Mouse (Mus musculus): Measurements from ENCODE around the gene Robo3. TPM values are rescaled to one million over a fixed set of nuclear protein-coding genes. Genes with fewer than 3 reads are reported as not detected.

Gene Robo3
- total RNA-seq (2015): 0.07 and 0.32 TPM in 2 replicates
- total RNA-seq (2017): 0.10 TPM in 1 of 2 replicates, not detected in the other

DNA sequence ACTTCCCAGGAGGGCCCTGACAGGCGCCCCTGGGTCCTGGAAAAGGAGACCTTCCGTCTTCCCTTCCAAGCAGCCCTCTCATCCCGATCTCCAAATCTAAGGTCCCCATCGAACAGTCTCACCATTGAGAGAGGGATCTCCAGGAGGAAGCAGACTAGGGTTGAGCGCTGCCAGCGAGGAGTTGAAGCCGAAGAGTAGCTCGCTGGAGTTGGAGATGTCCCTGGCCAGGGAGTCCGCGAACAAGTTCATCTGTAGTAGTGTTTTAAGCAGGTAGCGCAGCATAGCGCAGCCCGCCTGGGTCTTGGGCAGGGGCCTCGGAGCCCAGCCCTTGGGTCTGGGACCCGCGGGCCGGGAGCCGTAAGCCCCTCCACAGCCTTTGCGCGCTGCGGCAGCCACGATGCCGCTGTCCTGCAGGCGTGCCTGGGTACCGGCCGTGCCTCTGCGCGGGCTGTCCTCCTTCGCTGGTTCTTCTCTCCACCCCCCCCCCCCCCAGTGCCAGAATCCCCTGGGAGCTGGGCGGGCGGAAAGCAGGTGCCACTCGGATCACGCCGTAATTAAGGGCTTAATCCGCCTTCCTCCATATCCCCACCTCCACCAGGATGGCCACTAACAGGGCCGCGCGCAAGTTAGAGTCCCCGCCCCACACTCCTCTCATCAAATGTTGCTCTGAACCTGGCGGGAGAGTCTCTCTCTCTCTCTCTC, at the start of gene Robo3:
TSS of gene Robo3 (minus strand) at position 527 of the 702 bp plus-strand sequence.
- no peak for ATAC-seq (replicated peaks; ENCODE audit: poor library complexity)

DNA sequence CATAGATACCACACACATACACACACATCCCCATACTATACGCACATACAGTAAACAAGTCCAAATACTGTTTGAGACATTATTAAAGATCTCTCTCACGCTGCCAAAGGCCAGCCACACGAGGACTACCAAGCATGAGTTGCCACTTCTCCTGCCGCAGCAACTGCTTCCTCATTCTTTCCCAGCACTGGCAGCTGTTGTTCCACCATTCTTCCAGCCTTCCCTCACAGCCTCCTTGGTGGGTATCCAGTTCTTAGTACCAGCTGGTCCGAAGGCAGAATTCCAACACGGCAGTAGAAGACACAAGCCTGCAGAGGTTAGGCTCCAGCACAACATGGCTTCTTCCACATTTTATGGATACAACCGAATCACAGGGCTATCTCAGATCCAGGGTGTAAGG, 41.9 kb upstream of the Robo3 start:
- peak; percentile 52 for ATAC-seq (replicated peaks; ENCODE audit: poor library complexity)

DNA sequence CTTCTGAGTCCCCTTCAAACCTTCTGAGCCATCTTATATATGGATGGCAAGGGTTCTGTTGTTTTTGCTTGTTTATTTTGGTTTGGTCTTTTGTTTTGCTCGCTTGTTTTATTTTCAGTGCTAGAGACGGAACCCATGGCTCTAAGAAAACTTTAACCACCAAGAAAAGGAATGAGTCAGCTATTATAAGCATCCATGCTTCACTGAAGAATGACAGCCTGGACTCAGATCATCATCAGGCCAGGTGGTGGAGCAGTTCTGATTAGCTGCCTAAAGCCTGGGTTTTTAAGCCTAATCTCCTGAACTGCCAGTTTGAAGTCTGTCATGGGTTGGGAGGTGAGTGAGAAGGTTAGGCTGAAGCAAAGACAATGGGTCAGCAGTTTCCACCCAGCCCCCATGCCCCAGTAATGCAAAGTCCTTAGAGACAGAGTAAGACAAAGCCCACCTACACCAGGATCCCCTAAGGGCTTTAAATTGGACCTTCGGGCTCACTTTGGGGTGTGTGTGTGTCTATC, 40.6 kb upstream of the Robo3 start:
- 0 out of 2 replicates have a peak, but pooled peaks have one; percentile 11 for ATAC-seq (replicated peaks; ENCODE audit: poor library complexity)

DNA sequence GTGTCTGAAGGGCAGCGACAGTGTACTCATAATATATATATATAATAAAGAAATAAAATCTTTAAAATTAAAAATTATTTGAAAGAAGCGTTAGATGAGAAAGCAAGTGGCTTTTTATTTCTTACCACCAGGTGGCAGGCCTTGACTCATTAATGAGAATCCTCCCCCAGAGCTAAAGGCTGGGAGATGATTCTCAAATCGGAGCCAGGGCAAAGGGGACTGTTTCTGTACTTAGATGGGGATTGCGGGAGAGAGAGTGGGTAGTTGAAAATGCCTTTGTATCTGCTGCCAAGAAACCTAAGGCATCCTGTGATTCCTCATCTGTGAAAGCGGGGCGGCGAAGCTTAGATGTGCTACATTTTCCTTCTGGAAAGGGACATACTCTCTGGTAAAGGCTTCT, 29.7 kb upstream of the Robo3 start:
- ATAC-seq (replicated peaks; ENCODE audit: poor library complexity): peak; percentile 79

DNA sequence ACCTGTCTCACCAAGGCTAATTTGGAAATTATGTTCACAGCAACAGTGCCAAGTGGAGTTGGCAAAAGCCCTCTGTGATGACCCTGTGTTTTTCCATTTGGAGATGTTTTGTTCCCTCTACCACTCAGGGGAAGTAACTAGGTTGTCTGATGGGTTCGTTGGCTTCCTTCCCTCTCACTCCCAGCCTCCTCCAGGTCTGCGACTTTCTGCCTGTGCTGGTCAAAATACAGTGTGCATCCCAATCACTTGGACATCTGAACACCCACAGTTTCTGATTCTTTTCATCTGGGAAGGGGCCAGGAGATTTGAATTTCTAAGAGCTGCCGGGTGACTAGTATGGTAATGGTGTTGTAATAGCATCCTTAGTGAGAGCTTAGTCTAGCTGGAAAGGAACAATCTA, 28.5 kb upstream of the Robo3 start:
- ATAC-seq (replicated peaks; ENCODE audit: poor library complexity): no peak

DNA sequence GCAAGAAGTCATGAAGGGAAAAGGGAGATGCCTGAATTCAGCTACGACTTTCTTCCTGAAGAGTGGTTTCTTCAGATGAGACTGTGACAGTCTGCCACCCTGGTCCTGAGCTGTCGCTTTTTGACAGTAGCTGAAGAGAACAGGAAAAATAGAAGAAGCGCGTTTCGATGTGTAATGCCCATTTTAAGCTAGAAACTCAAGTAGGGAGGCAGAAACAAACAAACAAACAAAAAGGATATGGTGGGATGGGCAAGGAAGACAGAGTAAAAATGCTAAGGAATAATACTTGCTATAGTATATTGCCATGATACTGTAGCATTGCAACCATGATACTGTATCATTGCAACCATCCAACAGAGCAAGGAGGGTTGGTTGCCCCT, 27.9 kb upstream of the Robo3 start:
- ATAC-seq (replicated peaks; ENCODE audit: poor library complexity): no peak

DNA sequence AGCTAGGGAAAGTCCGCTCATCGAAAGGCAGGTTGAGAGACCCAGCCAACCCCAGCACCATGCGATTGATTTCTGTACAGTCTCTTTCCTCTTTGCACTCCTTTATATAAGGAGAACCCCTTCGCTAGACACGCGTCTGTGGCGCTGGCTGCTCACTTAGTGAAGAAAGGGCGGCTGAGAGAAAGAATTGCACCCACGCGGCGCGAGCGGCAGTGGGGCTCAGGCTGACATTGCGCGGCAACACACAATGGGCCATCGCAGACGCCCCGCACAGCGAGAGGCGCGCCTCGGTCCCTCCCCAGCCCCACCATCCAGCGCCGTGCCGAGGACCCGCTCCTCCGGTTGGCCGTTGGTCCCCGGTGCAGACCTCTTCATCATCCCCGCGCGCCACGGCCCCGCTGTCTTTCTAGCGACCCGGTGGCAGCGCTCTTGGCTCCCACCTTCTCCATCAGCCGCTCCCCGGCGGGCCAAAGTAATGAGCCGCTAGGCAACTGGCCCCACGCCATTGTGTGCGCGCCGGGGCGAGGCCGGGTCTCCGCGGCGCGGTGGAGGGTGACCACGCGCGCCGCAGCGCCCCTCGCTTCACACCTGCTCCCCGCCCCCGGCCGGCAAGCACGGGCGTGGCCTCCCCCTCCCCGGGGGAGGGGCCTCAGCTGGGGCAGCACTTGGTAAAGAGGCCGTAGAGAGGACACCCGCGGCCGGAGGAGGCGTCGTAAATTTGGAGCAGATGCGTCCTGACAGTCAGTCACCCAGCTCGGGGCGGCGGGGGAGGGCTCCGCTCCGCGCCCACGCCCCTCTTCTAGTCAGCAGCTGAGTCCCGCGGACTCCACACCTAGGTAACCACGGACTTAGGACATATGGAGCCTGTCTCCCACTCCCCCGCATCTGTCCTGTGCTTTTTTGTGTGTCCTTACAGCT, 27.3 kb upstream of the Robo3 start:
- ATAC-seq (replicated peaks; ENCODE audit: poor library complexity): peak; percentile 33; the same call in 1 of the 2 replicates

DNA sequence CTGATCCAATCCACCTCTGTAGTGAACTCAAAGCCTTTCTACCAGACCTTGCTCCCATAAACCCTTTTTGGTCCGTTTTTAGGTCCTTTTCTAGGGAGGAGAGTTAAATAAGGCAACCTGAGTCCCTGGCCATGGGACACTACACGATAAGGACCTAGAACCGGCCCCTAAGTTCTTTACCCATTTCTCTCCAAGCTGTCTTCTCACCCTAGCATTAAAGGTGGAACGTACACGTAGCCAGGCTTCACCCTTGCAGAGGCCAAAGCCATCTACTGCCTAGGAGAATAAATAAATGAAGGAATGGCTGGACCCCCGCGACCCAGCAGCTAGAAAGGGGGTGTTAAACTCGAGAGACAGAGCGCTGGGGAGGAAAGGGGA, 26.6 kb upstream of the Robo3 start:
- ATAC-seq (replicated peaks; ENCODE audit: poor library complexity): no peak

DNA sequence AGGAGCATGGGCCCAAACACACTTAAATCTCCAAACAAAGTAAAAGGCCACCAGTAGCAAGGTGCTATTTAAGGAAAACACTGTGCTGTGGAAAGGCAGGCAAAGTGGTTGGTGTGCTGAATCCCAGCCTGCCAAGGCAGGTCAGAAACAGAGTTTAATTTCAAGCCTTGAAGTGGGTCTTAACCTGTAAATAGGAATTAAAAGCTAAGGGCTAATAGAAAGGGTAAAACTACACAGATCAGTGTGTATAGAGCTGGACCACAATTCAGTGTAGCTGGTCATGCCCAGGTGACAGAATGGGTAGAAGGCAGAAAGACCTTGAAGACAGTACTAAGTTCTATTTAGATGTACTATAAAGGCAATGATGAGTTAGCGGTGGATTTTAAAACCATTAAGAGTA, 24.1 kb upstream of the Robo3 start:
- ATAC-seq (replicated peaks; ENCODE audit: poor library complexity): no peak

DNA sequence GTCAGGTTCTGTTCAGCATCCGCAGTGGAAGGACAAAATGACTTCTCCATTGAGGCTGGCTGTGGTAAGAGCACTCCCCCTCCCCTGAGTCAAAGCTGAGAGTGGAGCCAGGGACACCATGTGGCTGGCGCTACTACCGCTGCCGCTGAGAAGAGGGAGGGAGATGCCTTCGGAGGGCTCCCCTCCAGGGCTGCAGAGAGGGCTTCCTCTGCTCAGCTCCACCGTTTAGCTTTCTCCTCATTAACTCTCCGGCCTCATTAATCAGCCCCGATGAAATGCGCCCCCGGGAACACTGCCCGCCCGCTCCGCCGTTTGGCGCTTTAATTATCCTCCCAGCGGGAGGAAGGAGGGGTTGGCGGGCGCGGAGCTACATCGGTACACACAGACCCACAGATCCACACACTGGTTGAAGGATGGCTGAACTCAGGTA, 23.4 kb upstream of the Robo3 start:
- ATAC-seq (replicated peaks; ENCODE audit: poor library complexity): peak; percentile 47

DNA sequence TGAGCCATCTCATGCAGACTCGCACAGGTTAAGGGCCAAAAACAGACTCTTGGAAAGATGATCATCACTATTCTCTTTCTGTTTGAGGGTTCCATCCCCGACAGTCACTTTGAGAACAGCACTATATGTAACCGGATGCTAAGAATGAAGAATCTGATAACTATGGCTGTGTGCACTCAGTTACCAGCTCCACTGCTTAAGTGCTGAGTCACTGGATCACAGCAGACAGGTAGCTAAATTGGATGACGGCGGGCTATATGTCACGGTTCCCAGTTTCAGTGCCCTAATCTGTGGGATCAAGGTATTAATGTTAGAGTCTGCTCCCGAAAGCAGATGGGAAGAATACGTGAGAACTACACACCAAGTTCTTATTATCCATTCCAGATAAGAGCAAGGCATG, 22.8 kb upstream of the Robo3 start:
- ATAC-seq (replicated peaks; ENCODE audit: poor library complexity): no peak

DNA sequence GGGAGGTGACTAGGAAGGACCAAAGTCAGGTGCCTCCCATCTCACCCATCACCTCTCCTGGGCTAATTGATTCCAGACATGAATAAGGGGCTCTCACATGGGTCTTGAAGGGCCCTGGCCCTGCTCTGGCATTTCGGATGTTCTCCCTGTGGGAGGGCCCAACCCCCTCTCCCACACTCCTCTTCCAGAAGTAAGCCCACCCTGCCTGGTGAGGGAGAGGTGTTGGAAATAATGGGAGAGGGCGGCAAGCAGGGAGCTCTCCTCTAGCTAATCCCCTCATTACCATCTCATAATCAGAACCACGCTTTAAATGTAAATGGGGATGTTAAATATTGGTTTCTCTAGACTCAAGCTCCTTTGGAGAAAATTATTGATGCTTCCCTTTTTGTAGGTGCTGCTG, 21.9 kb upstream of the Robo3 start:
- no peak for ATAC-seq (replicated peaks; ENCODE audit: poor library complexity)

DNA sequence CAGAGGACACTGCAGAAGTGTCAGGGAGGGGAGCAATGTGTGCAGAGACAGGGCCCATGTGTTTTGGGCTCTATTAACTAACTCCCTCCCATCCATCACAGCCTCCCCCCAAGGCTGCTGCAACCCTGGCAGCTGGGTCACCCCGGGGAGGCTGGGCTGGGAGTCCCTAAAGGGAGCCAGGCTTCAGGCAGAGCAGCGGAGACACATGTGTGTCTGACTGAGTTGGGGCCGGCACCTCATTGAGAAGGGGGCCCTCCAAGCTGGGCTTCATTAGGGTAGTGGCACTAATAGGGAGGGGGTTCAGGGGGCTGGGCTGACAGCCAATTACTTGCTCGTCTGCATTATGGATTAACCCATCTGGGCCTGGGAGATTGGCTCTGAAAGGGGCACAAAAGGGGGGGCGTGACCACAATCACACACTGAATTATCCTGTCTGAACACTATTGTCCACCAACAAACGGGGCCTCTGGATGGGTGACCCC, 21.0 kb upstream of the Robo3 start:
- no peak for ATAC-seq (replicated peaks; ENCODE audit: poor library complexity)

DNA sequence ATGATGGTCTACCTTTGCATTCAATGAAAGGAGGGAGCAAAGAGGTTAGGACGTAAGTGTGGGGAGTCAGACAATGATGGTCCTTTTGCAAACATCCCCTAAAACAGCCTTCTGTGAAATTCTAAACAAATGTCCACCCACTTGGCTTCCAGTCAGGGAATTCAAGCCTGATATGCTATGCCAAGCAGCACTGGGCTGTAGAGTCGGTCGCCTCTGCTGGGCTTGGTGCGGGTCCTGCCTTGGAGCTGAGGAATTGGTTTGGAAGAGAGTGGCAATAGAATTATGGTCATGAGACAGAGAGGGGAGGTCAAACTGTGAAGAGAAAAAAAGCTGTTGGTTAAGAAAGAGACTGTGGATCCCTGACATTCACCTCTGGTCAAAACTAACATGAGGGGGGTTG, 20.3 kb upstream of the Robo3 start:
- no peak for ATAC-seq (replicated peaks; ENCODE audit: poor library complexity)

DNA sequence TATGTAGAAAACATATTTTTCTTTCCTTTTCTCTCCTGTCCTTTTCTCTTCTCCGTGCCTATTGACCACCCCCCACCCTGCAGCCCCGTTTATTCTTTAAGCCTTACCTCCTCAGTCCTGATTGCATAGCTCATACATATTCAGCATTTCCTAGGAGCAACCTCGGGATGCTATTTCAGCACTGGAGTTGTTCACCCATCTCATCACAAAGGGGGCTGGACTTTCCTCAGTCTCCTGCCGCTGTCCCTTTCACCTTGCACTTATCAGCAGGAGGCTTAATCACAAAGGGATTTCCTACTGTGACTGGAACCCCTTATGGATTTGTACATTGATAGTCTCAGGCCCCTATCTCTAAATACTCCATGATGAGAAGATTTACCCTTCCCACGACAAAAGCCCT, 19.4 kb upstream of the Robo3 start:
- ATAC-seq (replicated peaks; ENCODE audit: poor library complexity): no peak

DNA sequence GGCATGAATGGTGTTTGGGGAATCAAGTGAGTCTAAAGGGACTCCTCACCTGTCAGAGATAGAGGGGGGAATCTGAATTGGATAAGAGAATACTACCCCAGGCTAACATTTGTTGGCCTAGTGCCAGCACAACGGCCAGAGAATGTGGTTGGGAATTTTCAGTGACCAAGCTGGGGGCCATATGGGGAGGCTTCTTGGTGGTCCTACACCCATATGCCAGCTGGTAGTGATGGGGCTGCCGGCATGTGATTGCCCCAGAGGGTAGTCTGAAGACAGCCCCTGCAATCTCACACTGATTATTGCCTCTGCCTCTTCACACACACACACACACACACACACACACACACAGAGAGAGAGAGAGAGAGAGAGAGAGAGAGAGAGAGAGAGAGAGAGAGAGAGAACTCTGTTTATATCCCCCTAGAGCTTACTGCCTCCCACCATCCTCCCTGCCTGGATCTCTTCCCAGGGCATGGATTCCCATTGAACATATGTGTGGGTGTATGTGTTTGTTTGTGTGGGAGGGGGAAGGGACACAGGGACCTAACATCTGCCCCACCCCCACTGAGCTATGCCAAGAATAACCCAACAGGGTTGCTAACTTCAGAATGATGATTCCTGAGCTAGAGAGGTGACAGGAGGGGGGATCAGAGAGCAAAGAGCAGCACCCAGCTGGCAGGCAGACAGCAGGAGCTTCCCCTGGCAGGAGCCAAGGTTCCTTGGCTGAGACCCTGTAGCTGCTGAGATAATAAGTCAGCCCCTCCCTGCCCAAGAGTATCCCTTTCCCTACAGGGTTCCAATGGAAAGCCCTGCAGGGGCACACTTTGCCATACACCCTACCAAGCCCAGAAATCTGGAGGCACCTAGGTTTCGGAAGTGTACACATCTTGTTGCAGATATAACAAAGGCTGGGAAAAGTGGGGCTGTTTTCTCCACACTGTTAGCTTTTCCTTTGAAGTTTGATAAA, 5.0 kb upstream of the Robo3 start:
- ATAC-seq (replicated peaks; ENCODE audit: poor library complexity): no peak

DNA sequence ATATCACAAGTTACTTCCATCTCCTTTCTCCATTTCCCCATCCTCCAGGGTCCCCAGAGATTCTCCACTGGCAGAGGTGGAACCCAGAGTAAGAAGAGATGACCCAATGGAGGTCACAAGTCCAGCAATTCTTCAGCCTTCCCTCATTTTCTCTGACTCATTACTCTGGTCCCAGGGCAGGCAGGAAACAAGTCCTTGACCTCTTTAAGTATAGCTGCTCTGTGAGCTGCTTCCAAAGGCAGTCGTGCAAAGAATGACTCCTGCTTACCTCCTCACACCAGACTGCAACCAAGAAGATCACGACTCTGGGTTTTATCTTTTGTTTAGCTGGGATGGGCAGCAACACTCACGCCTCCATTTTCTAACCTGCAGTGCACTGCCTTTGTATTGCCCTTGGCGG, 2.6 kb upstream of the Robo3 start:
- ATAC-seq (replicated peaks; ENCODE audit: poor library complexity): no peak

DNA sequence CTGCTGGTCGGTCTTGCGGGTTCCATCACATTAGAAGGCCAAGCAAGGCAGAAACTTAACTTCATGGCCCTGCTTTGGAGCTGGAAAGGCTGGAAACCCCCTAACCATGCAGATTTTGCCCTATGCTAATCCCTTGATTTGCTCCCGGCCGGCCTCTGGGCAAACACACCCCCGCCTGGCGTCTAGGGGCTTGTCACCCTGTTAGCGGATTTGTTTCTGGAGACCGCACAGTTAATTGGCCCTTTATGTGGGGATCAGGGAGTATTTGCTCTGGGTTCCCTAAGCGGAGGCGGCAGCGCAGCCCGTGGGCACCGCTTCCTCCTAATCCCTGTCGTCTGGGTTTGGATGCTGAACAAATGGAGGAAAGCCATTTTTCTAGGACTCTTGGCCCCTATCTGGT, 1.9 kb upstream of the Robo3 start:
- no peak for ATAC-seq (replicated peaks; ENCODE audit: poor library complexity)

DNA sequence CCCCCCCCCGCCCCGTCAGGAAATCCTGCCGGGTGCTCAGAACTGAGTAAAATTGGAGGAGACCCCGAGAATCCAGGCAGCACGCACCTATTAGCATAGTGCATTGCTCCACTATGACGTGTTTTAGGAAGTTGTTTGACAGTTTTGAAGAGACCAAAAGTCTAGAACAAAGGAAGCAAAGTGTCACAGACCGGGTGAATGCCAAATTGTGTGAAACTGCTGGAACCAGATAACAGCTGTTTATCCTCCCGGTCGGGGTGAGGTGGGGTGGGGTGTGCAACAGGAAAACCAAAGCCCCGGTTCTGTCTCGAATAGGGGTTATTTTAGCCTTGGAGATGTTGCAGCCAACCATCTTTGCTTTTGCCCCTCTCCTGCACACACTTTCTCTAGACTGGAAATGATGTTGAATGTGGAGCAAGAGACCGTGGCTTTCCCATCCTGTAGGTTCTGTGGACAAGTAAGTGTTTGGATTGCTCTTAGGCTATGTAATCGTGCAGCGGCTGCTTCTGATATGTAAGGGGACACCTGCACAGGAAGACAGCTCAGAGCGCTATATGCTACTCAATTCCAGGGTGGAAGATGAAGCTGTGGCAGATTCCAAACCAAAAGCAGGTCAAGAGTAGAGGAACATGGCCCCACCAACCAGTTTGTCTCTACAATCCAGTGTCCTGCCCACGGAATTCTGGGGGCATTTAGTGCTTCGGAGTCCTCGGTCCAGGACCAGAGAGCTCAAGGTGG, 946 bp upstream of the Robo3 start:
- ATAC-seq (replicated peaks; ENCODE audit: poor library complexity): peak; percentile 42
